Mouse (Mus musculus) forebrain, postnatal 0 days (tissue): Measurements from ENCODE around the gene Foxd2. TPM values are rescaled to one million over a fixed set of nuclear protein-coding genes. Genes with fewer than 3 reads are reported as not detected.
A peak's percentile ranks its signal among the peaks of the same experiment; 100 is the strongest.

Experiments used
- ATAC-seq: fragments of 200-750 bp; cut with Nextera tagmentation; 2 replicates; pipeline ENCODE4 v1.8.0; 2017; ENCODE audit warnings: mild to moderate bottlenecking, moderate library complexity
- DNase-seq: peaks from one replicate; pipeline ENCODE4 v3.0.0-alpha.2; 2015
- H3K27ac ChIP-seq: fragments of 300-500 bp; sonication (generic); 2 replicates; pipeline ENCODE4 v1.5.1; 2014; ENCODE audit warnings: low read depth, mild to moderate bottlenecking, antibody characterized with exemption, low read length, moderate library complexity, mixed read lengths
- H3K27me3 ChIP-seq: fragments of 300-500 bp; sonication (generic); 2 replicates; pipeline ENCODE4 v1.6.1; 2014; ENCODE audit warnings: mild to moderate bottlenecking, low read length, mixed read lengths; ENCODE audit not compliant: insufficient read depth
- H3K36me3 ChIP-seq: fragments of 300-500 bp; sonication (generic); 2 replicates; pipeline ENCODE4 v1.6.1; 2014; ENCODE audit warnings: mild to moderate bottlenecking, moderate library complexity; ENCODE audit not compliant: insufficient read depth
- H3K4me1 ChIP-seq: fragments of 300-500 bp; sonication (generic); 2 replicates; pipeline ENCODE4 v1.6.1; 2014; ENCODE audit warnings: antibody characterized with exemption; ENCODE audit not compliant: insufficient read depth
- H3K4me2 ChIP-seq: fragments of 300-500 bp; sonication (generic); 2 replicates; pipeline ENCODE4 v1.6.1; 2014; ENCODE audit warnings: low read depth, mild to moderate bottlenecking, moderate library complexity
- H3K4me3 ChIP-seq: fragments of 300-500 bp; sonication (generic); 2 replicates; pipeline ENCODE4 v1.5.1; 2014; ENCODE audit warnings: low read depth, low read length, mixed read lengths
- H3K9ac ChIP-seq: fragments of 300-500 bp; sonication (generic); 2 replicates; pipeline ENCODE4 v1.6.1; 2014; ENCODE audit warnings: mild to moderate bottlenecking
- H3K9me3 ChIP-seq: fragments of 300-500 bp; sonication (generic); 2 replicates; pipeline ENCODE4 v1.6.1; 2016; ENCODE audit warnings: low read length
- CTCF ChIP-seq: sonication (generic); IDR thresholded peaks from 2 replicates; pipeline ENCODE4 v1.5.1; 2016; ENCODE audit warnings: antibody characterized with exemption, control low read depth, low read depth
- WGBS: fragments of 180-500 bp; shearing (Covaris S2); extraction: QIAGEN DNeasy Blood & Tissue Kit; methylation state at CpG from one replicate; pipeline ENCODE4 v1.1.7; 2014; 5-methylcytosine and 5-hydroxymethylcytosine counted together
- polyA plus RNA-seq: library from polyadenylated mRNA; unstranded; fragments of >200 nt; fragmentation: Nextera tagmentation; extraction: Ambion mirVana; gene quantifications from 2 replicates; pipeline ENCODE4 v1.2.1, GENCODE M21; 2015
- total RNA-seq: library from RNA; depleted of rRNA; stranded (reverse); fragments of >200 nt; gene quantifications from 2 replicates; pipeline ENCODE4 v1.2.3, GENCODE M21; 2014; rRNA removed

Foxd2 gene
- total RNA-seq: 0.38 and 1.8 TPM in 2 replicates
- 0.25 and 0.28 TPM in 2 replicates for polyA plus RNA-seq

DNA sequence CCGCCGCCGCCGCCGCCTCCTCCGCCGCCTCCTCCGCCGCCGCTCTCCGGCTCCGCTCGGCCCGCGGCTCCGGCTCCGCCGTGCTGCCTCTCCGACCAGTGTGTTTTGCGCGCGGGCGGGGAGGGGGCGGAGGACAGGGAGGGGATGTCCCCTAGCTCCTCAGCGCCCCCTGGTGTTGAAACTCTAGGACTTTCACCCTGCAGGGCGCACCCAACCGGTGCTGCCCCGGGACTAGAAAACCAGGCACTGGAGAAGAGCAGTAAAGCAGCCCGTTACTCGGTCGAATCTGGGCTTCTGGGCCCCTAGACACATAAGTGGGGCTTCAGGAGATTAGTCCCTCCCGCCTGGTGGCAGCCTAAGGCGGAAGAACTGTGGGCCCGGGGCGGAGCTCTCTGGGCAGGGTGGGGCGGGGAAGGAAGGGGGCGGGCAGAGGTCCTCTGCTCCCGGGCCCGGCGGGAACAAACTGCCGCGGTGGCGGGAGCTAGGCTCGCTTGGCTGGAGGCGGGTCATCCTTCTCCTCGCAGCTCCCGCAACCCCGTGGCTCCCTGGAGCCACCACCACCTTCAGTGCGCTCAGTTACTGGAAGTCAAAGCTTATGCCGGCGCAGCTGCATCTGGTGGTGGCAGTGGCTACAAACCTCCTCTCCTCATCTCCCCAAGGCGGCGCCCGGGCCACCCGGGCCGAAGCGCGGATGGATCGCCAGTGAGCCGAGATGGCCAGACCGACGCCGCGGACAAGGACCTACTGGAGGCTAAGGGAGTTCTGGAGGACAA, at the start of gene Foxd2:
Gene Foxd2, minus strand, starts transcription at position 45 of the 773 bp plus-strand sequence.
- Histone ChIP-seq H3K27me3 (peaks cover 87% of the 10 kb centered on the region), H3K27ac (no peak within 1 kb of the TSS), H3K4me2 (peak within 1 kb of the TSS; percentile 43), H3K4me1 (no peaks in the 10 kb centered on the region), H3K9ac (no peak within 1 kb of the TSS), H3K36me3 (no peaks in the 10 kb centered on the region), H3K4me3 (peak within 1 kb of the TSS; percentile 29), H3K9me3 (no peaks in the 10 kb centered on the region)
- peak; percentile 73 for ATAC-seq
- peak; percentile 74 for TF ChIP-seq CTCF
- peak; percentile 77 for DNase-seq
- 1% methylated on average over 60 of the region's 64 CpGs for WGBS

DNA sequence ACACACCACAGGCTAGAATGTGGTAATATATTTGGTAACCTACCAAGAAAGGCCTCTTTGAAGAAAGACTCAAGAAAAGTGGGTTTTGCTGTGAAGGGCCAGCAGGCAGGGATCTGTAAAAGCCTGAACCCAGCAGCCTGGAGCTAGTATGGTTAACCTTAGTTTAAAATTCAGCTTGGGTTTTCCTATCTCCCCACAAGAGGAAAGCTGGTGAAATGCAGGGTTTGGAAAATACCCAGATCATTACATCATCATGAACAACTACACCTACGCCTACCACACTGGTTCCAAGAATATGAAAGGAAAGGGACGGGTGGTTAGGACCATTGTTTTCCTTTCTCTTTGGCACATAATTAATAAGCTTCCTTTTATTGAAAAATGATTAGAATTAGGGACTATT, 49.6 kb upstream of the Foxd2 start:
- Histone ChIP-seq H3K4me2 (no peak overlapping the region), H3K4me1 (no peaks in the 10 kb centered on the region), H3K4me3 (no peak overlapping the region), H3K9ac (no peak overlapping the region), H3K27me3 (no peaks in the 10 kb centered on the region), H3K36me3 (0 out of 2 replicates have a peak, but pooled peaks cover 15% of the 10 kb centered on the region), H3K27ac (no peak overlapping the region), H3K9me3 (no peaks in the 10 kb centered on the region)
- no peak for TF ChIP-seq CTCF
- ATAC-seq (no peak), DNase-seq (no peak)
- WGBS: 56% methylated on average over 2 of the region's 2 CpGs

DNA sequence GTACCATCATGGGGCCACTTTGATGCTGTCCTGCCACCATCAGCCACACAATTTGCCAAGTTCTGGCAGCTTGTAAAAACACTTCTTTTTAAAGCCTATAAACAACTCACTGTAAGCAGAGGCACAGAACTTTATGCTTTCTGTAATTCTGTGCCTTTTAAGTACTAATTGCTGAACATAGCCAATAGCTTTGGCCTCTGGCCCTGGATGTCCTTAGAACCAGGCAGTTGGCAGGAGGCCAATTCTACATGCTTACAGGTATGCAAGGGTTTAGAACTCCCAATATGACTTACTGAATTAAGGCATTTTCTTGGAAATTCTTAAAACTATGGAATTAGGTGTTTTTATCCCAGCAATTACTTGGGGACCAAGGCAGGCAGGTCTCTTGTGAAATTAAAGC, 48.7 kb upstream of the Foxd2 start:
- Histone ChIP-seq H3K4me1 (no peaks in the 10 kb centered on the region), H3K36me3 (0 out of 2 replicates have a peak, but pooled peaks cover 8% of the 10 kb centered on the region), H3K9me3 (no peaks in the 10 kb centered on the region), H3K27me3 (no peaks in the 10 kb centered on the region), H3K9ac (no peak overlapping the region), H3K4me3 (no peak overlapping the region), H3K27ac (no peak overlapping the region), H3K4me2 (no peak overlapping the region)
- DNase-seq: no peak
- TF ChIP-seq CTCF: no peak
- ATAC-seq: no peak

DNA sequence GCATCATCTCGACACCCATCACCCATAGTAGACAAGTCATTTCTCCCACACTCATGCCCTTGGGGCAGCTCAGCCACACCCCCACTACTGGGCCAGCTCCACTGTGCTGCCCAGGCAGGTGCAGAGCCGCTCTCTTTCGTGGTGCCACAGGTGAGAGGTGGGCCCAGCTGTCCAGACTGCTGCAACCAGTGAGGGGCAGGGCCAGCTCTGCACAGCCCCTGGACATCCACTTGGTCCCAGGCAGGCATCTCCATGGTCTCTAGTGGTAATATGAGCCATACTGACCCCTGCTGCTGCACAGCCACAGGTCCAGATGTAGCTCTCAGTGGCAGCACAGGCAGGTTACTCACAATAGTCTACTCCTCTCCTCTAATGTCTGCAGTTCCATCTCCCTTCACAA, 44.5 kb upstream of the Foxd2 start:
- Histone ChIP-seq H3K4me1 (no peaks in the 10 kb centered on the region), H3K9me3 (no peaks in the 10 kb centered on the region), H3K4me3 (no peak overlapping the region), H3K27ac (no peak overlapping the region), H3K27me3 (no peaks in the 10 kb centered on the region), H3K4me2 (no peak overlapping the region), H3K9ac (no peak overlapping the region), H3K36me3 (no peaks in the 10 kb centered on the region)
- no peak for TF ChIP-seq CTCF
- 93% methylated on average over 3 of the region's 3 CpGs for WGBS
- no peak for ATAC-seq
- no peak for DNase-seq

DNA sequence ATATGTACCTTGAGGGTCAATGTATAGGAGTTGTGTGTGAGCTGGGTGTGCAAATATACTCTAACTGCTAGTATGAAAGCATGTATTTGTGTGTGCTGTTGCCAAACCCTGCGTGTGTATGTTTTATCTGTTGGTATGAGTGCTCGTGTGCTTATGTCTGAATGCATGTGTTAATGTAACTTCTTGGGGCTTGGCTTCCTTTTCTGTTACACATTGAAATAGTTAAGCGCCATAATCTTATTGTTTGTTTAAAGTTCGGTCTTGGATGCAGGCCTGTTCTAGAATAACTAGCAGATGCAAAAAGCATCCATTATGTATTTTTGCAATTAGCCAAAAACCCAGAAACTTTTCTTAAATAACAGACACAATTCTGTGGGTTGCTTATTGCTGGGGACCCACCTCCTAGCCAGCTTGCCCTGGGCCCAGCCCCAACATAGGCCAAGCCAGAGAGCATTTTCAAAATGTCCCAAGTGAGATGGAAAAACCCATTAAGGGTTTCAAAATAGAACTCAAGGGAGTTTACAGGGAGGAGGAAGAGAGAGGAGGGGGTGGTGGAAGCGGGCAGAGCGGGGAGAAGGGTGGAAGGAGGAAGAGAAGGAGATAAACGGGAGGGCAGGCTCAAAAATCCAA, 39.3 kb upstream of the Foxd2 start:
- no peaks in the 10 kb centered on the region for H3K9me3 ChIP-seq
- H3K27me3 ChIP-seq: 0 out of 2 replicates have a peak, but pooled peaks cover 7% of the 10 kb centered on the region
- no peak for TF ChIP-seq CTCF
- no peak overlapping the region for H3K9ac ChIP-seq
- ATAC-seq (no peak), DNase-seq (no peak)
- H3K4me2 ChIP-seq: no peak overlapping the region
- no peaks in the 10 kb centered on the region for H3K36me3 ChIP-seq
- 65% methylated on average over 7 of the region's 7 CpGs for WGBS
- no peaks in the 10 kb centered on the region for H3K4me1 ChIP-seq
- H3K4me3 ChIP-seq: no peak overlapping the region
- no peak overlapping the region for H3K27ac ChIP-seq

DNA sequence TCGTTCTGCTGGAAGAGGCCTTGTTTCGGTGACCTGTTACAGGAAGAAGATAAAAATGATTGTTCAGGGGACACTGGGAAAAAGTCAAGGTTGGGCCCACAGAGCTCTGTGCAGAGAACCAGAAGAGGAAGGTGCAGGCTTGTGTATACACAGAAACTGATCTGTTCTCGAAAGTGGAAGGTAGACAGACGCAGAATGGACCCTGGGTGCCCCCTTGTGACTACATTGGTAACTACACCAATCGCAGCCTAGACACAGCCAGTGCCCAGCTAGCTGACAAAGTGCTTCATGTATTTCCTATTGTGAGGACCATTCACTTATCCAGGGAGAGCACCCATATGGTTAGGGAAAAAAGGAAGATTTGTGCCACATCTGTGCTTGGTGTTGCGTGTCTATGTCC, 38.7 kb upstream of the Foxd2 start:
- Histone ChIP-seq H3K4me1 (no peaks in the 10 kb centered on the region), H3K9me3 (no peaks in the 10 kb centered on the region), H3K27me3 (0 out of 2 replicates have a peak, but pooled peaks cover 7% of the 10 kb centered on the region), H3K4me2 (no peak overlapping the region), H3K36me3 (no peaks in the 10 kb centered on the region), H3K27ac (no peak overlapping the region), H3K9ac (no peak overlapping the region), H3K4me3 (no peak overlapping the region)
- peak; percentile 96 for TF ChIP-seq CTCF
- DNase-seq (peak; percentile 87), ATAC-seq (peak; percentile 93)
- 33% methylated on average over 6 of the region's 6 CpGs for WGBS

DNA sequence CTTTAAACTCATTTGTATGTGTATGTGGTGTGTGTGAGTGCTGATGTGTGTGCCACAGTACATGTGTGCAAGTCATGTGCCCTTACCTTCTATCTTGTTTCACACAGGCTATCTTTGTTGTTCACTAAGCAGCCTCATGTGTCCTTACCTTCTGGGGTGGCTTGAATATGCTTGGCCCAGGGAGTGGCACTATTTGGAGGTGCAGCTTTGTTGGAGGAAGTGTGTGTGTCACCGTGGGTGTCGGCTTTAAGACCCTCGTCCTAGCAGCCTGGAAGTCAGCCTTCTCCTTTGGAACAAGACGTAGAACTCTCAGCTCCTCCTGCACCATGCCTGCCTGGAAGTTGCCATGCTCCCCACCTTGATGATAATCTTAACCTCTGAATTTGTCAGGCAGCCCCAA, 37.7 kb upstream of the Foxd2 start:
- no peak for ATAC-seq
- Histone ChIP-seq H3K27ac (no peak overlapping the region), H3K4me2 (no peak overlapping the region), H3K36me3 (no peaks in the 10 kb centered on the region), H3K9ac (no peak overlapping the region), H3K9me3 (no peaks in the 10 kb centered on the region), H3K4me3 (no peak overlapping the region), H3K27me3 (0 out of 2 replicates have a peak, but pooled peaks cover 7% of the 10 kb centered on the region), H3K4me1 (no peaks in the 10 kb centered on the region)
- no peak for TF ChIP-seq CTCF
- 86% methylated on average over 4 of the region's 4 CpGs for WGBS
- no peak for DNase-seq
